Mouse (Mus musculus): ENCODE results near the gene Gm38431.

DNA sequence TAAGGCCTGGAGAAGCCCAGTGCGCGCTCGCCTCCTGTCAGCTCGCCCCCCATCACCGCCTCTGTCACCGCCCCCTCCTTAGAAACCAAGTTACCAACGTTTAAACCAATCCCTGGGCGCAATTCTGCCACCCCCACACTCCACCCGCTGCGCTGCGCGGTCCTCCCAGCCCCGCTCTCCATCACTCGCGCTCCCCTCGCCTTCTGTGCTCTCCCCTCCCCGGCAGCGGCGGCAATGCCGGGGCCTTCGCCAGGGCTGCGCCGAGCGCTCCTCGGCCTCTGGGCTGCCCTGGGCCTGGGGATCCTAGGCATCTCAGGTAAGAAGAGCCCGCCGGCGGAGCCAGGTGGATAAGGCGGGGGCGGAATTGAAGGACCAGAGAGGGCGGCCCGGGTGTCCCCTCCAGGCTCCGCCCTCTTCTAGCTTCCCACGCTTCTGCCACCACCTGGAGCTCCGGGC lies 59.9 kb downstream of the Gm38431 start, which contains the start of gene Icam5:
- TF ChIP-seq CTCF (IDR thresholded peaks at IDR 0.05; ENCODE audit: low read depth) (no peak), EP300 (IDR thresholded peaks at IDR 0.05; ENCODE audit: low read depth) (no peak)
